Mouse (Mus musculus): ENCODE measurements around the gene Magix.
A peak's percentile ranks its signal among the peaks of the same experiment; 100 is the strongest.

Gene Magix

DNA sequence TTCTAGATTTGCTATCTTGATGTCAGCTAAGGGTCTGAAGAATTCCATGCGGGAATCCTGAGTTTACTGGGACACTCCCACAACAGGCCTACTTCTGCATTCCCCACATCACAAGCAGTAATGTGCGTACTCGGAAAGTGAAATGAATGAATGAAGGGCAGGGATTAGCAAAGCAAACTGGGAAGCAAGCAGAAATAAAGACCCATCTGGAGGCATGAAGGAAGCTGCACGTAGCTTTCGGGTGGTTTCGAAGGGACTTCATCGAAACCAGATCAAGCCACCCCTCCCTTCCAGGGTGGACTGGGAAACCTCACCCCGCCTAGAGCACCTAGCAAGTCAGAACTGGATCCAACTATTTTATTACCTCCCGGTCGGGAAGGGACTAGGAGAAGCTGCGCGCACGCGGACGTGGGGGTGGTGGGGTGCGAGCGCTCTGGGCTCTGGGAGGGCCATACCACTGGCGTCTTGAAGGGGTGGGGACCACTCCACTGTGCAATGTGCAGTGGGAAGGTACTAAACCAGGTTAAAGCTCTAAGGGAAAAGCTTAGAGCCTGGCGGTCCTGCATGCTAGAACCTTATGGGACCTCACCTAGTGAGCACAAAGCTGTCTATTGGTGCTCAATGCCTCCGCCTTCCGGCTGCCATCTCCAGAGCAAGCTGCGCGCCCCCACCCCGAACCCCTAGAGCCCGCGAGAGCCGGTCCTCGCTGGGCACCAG lies 6.6 kb downstream of the Magix start:
- peak; percentile 21 for DNase-seq (ENCODE audit: low spot score)

DNA sequence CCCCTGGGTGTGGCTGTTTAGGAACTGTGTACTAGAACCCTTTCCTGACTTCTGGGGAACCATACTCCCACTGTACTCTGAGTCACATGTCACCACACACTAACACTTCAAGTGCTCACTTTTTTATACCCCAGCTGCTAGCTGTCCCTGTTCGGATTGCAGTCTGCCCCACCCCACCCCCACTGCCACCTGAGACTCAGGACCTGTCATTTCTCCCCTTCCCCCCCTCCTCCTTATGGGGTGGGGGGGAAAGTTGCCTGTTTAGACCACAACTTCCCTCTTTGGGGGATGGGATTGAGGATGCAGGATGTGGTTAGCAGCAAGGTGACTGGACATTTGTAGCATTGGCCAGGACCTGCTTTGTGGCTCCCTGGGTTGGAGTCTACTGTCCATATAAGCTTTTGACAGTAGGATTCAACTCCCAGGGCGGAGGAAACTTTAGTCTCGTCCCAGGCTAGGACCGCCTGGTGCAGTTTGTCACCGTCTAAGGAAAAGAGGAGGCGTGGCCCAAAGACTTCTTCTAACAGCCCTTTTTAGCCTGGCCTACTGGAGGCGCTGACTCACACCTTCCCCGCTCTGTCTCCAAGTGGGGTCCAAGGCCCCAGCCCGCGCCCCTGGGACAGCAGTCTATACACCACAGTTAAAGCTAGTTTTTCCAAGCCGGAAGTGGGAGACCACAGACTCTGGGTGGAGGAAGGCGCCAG lies 7.3 kb downstream of the Magix start:
- DNase-seq (ENCODE audit: low spot score) = peak; percentile 50

DNA sequence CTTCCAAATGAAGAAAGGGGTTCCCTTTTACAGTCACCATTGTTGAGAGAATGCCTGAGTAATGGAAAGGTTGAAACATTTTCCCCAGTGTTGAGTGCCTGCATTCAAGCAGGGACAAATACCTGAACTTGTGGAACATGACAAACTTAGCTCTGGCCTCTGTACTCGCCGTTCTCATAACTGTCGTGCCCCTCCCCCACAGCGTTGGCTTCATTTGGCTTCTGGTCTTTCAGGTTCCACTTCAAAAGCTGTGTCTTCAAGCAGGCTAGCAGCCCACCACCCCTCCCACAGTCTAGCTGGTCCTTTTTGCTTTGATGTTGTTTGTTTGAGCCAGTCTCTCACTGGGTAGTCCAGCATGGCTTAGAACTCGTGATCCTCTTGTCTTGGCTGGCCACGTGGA lies 8.3 kb downstream of the Magix start:
- DNase-seq (ENCODE audit: low spot score) = no peak

DNA sequence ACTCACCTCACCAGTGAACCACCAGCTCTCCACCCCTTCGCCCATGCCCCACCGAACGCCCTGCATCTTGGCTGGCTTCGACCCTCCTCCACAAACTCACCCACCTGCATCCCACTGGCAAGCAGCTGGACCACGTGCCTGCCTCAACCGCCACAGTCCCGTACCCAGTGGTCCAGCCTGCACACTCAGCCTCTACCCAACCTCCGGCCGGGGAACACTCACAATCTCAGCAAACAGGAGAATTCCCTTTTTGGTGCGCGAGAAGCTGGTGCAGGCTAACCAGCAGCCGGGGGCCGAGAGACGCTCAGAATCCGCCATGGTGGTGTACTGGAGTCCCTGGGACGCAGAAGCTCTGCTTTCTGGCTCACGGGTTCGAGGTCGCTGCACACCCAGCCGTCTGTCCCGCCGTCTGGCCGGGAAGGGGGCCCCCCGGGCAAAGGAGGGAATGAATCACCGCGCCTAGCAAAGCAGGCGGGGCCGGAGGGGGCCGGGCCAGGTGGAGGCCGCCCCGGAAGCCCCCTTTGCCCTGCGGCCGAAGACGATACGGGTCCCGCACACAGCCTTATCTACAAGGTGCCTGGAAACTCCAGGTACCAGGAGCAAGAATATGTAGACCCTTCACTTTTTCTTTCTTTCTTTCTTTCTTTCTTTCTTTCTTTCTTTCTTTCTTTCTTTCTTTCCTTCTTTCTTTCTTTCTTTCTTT lies 10.0 kb downstream of the Magix start, which contains the start of gene Plp2:
Plp2 (minus strand) TSS at position 470 of the 703 bp plus-strand sequence.
- peak; percentile 59 for DNase-seq (ENCODE audit: low spot score)

GRCm38 (mm10) chrX:7670390-7670881 lies 10.6 kb downstream of the Magix start:
- peak; percentile 58 for DNase-seq (ENCODE audit: low spot score)

GRCm38 (mm10) chrX:7665739-7666502 lies 15.1 kb downstream of the Magix start:
- DNase-seq (ENCODE audit: low spot score) = no peak

GRCm38 (mm10) chrX:7664791-7665190 lies 16.3 kb downstream of the Magix start:
- DNase-seq (ENCODE audit: low spot score) = no peak

GRCm38 (mm10) chrX:7662936-7663335 lies 18.1 kb downstream of the Magix start:
- DNase-seq (ENCODE audit: low spot score) = no peak

- no peak for DNase-seq (ENCODE audit: low spot score)
Observed at GRCm38 (mm10) chrX:7661086-7661485, 20.0 kb downstream of the Magix start.

DNA sequence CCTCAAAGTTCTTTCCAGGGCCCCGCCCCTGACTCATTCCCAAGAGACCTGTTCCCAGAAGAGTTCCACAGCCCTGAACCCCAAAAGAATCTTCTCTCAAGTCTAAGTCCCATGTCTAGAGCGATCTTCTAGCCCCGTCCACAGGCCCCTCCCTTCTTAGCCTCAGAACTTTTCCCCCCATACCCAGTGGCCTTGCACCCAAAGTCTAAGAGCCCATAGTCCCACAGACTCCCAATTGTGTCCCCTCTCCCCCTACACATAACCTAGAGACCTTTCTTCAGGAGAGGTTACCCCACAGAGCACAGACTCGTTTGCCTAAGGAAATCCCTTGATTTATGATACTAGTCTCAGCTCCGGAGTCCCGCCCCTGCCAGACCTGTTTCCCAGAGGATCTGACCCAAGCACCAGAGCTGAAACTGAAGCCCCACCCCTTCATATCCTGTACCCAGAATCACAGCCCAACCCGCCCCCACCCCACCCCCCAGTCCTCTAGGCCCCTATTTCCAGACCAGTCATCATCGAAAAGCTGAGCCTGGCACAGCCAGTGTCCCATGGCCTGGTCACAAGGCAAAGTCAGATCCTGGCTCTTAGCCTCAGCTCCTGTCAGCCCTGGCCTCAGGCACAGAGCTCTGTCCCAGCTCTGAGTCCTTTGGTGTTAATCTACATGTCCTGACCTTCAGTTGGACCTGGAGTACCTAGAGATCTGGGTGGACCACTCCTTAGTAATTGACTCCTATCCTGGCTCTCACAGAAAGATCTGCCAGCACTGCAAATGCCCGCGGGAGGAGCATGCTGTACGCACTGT lies 22.1 kb downstream of the Magix start:
- no peak for DNase-seq (ENCODE audit: low spot score)

- DNase-seq (ENCODE audit: low spot score) = peak; percentile 56
Observed at GRCm38 (mm10) chrX:7658031-7658784, 22.8 kb downstream of the Magix start.

- peak; percentile 15 for DNase-seq (ENCODE audit: low spot score)
Observed at GRCm38 (mm10) chrX:7657221-7657639, 23.8 kb downstream of the Magix start, which contains the start of gene Prickle3. Gene Prickle3, plus strand, starts transcription at chrX:7657260.

GRCm38 (mm10) chrX:7648671-7649304 lies 32.3 kb downstream of the Magix start:
- DNase-seq (ENCODE audit: low spot score) = peak; percentile 89

DNA sequence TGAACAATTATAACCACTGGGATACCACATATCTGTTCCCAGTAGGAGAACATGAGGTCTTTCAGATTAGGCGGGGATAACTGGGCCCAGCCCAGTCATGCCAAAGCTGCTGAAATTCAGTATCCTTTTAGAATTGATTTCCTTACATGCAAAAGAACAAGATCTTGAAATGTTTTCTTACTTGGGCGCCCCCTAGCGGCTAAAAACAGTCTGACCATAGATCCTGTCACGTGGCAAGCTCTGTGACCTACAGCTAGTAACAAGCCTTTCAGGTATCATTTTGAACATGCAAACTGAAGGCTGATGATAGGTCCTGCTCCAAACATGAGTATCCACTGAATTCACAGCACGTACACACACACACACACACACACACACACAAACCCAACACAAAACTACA lies 35.7 kb downstream of the Magix start:
- DNase-seq (ENCODE audit: low spot score) = peak; percentile 54

DNA sequence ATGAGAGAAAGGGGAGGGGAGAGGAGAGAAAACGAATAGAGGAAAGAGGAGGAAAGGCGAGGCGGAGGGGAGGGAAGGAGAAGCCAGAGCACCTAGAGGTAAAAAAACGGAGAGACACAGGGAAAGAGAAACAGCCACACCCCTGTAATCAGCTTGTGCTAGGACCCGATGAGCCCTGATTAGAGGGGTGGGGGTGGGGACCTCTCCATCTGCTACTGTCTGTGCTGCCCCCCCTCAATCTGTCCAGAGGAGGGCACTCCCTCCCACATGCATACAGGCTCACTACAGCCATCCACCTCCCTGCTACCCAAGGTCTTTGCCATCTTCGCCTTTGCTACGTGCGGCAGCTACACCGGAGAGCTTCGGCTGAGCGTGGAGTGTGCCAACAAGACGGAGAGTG lies 40.3 kb downstream of the Magix start:
- no peak for DNase-seq (ENCODE audit: low spot score)

- no peak for DNase-seq (ENCODE audit: low spot score)
Observed at GRCm38 (mm10) chrX:7639536-7640325, 41.3 kb downstream of the Magix start.

DNA sequence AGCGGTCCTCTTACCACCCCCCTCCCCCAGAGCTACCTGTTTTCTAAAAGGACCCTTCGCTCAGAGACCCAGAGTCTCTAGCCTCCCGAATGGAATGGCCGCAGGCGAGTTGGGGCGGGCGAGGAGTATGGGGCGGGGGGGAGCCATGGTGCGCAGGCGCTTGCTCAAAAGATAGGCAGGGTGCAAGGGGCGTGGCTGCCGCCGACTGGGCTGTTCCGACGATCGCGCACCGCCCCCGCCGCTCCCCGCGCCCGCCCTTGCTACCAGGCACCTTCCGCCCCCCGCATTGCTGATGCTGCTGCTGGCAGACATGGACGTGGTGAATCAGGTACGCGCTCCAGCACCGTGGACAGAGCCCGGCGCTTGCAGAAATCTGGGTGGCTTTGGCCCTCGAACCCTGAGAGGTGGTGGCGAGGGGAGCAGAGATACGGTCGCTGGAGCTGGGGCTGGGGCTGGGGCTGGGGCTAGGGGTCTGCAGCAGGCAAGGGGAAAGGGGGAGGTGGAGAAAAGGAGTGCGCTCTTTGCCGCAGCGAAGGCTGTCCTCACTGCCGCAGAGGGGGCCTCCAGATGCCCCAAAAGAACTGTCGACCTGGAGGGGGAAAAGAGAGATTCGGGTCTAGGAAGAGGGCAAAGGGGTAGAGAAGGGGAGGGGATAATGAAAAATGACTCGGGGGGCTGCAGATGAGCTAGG lies 42.5 kb downstream of the Magix start, which contains the start of gene Syp:
Syp (plus strand) TSS at position 71 of the 691 bp plus-strand sequence.
- peak; percentile 86 for DNase-seq (ENCODE audit: low spot score)

DNA sequence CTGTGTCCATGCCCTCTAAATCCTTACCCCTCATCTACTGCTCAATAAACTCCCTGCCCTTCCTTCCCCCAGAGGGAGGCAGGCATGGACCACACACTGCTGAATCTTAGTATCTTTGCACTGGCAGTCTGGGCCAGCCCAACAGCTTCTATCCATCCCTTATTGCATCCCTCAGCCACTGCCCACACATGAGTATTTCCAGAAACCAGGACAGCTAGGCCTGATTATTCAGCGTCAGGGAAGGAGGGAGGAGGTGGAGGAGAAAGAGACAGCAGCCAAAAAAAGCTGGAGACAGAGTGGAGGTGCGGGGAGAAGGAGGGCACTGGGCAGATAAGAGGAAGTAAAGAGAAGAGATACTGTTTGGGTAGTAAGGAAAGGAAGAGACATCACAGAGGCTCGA lies 46.0 kb downstream of the Magix start:
- DNase-seq (ENCODE audit: low spot score) = no peak
